Mouse (Mus musculus): ENCODE results near the gene Nfic.
A peak's percentile ranks its signal among the peaks of the same experiment; 100 is the strongest.

Nfic gene

GRCm38 (mm10) chr10:81360721-81361120, 94.7 kb downstream of the Nfic start:
- DNase-seq (ENCODE audit: low read depth, low spot score) = no peak

GRCm38 (mm10) chr10:81358841-81359240, 96.6 kb downstream of the Nfic start:
- DNase-seq (ENCODE audit: low read depth, low spot score) = no peak

DNA sequence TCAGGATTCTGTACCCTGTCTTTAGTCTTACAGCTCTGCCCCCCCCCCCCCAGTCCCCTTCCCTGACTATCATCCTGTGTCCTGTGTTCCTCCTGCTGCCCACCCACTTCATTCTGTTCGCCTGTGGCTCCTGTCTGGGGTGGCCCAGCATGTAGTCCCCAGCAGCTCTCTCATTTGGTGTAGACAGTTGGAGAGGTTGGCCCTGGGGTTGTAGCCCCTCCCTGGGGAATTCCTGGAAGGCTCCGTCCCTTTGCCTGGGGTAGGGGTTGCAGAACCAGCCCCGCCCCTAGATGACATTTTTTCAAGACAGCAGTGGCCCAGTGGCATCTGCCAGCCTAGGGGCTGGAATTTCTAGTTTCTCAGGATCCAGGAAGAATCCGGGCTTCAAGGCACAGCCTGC, 97.2 kb downstream of the Nfic start:
- no peak for DNase-seq (ENCODE audit: low read depth, low spot score)

- no peak for DNase-seq (ENCODE audit: low read depth, low spot score)
Observed at GRCm38 (mm10) chr10:81356991-81357844, 98.2 kb downstream of the Nfic start, which contains the start of gene Mfsd12. Gene Mfsd12 (plus strand): TSS chr10:81357491.

- no peak for DNase-seq (ENCODE audit: low read depth, low spot score)
Observed at GRCm38 (mm10) chr10:81356352-81356990, 99.0 kb downstream of the Nfic start.

DNA sequence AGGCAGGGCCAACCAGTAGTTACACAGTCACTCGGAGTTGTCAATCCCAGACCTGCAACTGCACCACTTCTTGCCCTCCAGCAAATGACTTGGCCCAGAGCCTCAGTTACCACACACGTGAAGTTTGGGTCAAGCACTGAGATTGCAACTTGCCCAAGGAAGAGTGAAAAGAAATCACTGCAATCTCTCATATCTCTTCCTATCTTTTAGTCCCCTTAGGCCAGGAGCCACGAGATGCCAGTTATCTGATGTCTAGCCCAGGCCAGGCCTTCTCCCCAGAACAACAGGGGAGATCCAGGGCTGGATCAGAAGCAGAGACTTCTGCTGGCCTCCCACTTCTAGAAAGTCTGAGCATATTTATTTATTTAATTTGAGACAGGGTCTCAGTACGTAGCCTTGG, 99.9 kb downstream of the Nfic start:
- no peak for DNase-seq (ENCODE audit: low read depth, low spot score)

GRCm38 (mm10) chr10:81354738-81355477, 100.5 kb downstream of the Nfic start:
- DNase-seq (ENCODE audit: low read depth, low spot score) = no peak

GRCm38 (mm10) chr10:81351678-81352291, 103.7 kb downstream of the Nfic start:
- DNase-seq (ENCODE audit: low read depth, low spot score) = no peak

GRCm38 (mm10) chr10:81350351-81351063, 104.9 kb downstream of the Nfic start, which contains the start of gene Hmg20b:
Gene Hmg20b (minus strand): TSS chr10:81350480.
- peak; percentile 98 for DNase-seq (ENCODE audit: low read depth, low spot score)

DNA sequence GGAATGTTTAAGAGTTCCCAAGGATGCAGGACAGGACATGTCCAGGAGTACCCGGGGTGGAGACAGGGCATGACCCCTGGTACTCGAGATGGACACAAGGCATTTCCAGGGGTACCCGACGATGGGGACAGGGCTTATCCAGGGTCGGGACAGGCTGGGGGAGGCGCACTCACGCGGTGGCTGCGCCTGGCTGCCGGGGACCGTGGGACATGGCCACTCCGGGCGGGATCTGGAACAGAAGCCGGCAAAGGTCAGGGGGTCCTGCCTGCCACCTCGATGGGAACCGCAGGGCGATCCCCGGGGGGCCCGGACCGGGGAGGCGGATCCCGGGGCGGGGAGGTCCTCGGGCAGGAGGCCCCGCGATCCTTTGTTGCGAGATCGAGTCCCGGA, 105.5 kb downstream of the Nfic start:
- no peak for DNase-seq (ENCODE audit: low read depth, low spot score)

- peak; percentile 57 for DNase-seq (ENCODE audit: low read depth, low spot score)
Observed at GRCm38 (mm10) chr10:81349146-81349545, 106.3 kb downstream of the Nfic start.

GRCm38 (mm10) chr10:81346453-81347067, 108.9 kb downstream of the Nfic start:
- DNase-seq (ENCODE audit: low read depth, low spot score) = peak; percentile 54
